Mouse (Mus musculus) heart, adult 2 months (tissue): ENCODE measurements at regions not wholly inside any gene's neighbourhood (a gene's known extent, or its start where the extent isn't known, plus 50 kb on each side); places are given as distances from the start of the nearest gene placed in this dataset.
"Not testable (repeated sequence)": the region's sequence is repeated elsewhere in the genome, so short reads cannot be mapped to it uniquely, and the experiment has no call there.

Experiments
- DNase-seq, 2 experiments: peaks; one replicate each; pipeline ENCODE4 v3.0.0; 2021
- H3K27ac ChIP-seq: fragments of 200-600 bp; 2 replicates; pipeline ENCODE4 v1.8.1; 2022
- H3K27me3 ChIP-seq: fragments of 200-500 bp; 2 replicates; pipeline ENCODE4 v1.6.1; 2012; ENCODE audit warnings: mild to moderate bottlenecking, low read length, inconsistent platforms, mixed read lengths; ENCODE audit not compliant: control insufficient read depth, insufficient read depth
- H3K36me3 ChIP-seq: fragments of 200-500 bp; 2 replicates; pipeline ENCODE4 v1.6.1; 2012; ENCODE audit warnings: low read length, inconsistent platforms; ENCODE audit not compliant: control insufficient read depth, insufficient read depth
- H3K4me1 ChIP-seq: fragments of 200-500 bp; 2 replicates; pipeline ENCODE4 v1.6.1; 2011; ENCODE audit warnings: low read length; ENCODE audit not compliant: control insufficient read depth, insufficient read depth
- H3K4me3 ChIP-seq: fragments of 200-600 bp; 2 replicates; pipeline ENCODE4 v1.8.1; 2022
- H3K79me2 ChIP-seq: fragments of 200-500 bp; replicated peaks from 2 replicates; pipeline ENCODE4 v1.6.1; 2012; ENCODE audit warnings: mild to moderate bottlenecking, inconsistent platforms, low read length, moderate library complexity, mixed read lengths; ENCODE audit not compliant: control insufficient read depth, insufficient read depth
- H3K9ac ChIP-seq: fragments of 200-500 bp; 2 replicates; pipeline ENCODE4 v1.6.1; 2012; ENCODE audit warnings: low read depth, mild to moderate bottlenecking, control low read depth, inconsistent platforms, low read length, mixed read lengths
- CTCF ChIP-seq: fragments of 200-600 bp; IDR thresholded peaks from 2 replicates; pipeline ENCODE4 v1.8.1; 2022; ENCODE audit warnings: antibody characterized with exemption, mild to moderate bottlenecking, moderate library complexity
- EP300 ChIP-seq: fragments of 200-500 bp; IDR thresholded peaks from 2 replicates; pipeline ENCODE4 v1.6.1; 2011; ENCODE audit warnings: low read depth, low read length, control low read depth; ENCODE audit not compliant: insufficient read depth
- POLR2A ChIP-seq: fragments of 200-500 bp; IDR thresholded peaks from 2 replicates; pipeline ENCODE4 v1.6.1; 2011; ENCODE audit warnings: mild to moderate bottlenecking, low read depth, low read length, control low read depth; ENCODE audit not compliant: insufficient read depth
- WGBS: fragments of 180-500 bp; shearing (Covaris S2); methylation state at CpG from one replicate; pipeline ENCODE4 v1.1.7; 2018; 5-methylcytosine and 5-hydroxymethylcytosine counted together
- intact Hi-C: fragments of 180-260 bp; cut with DNase I; formaldehyde crosslinking; loops from one replicate; pipeline ENCODE4 v1.15.1; 2025

GRCm38 (mm10) chr2:151200992-151201391 is 102.9 kb downstream of the Gm14147 start:
- H3K4me1 ChIP-seq, H3K4me3 ChIP-seq, H3K27me3 ChIP-seq, DNase-seq, H3K9ac ChIP-seq, H3K36me3 ChIP-seq, intact Hi-C loops, H3K27ac ChIP-seq, H3K79me2 ChIP-seq: not testable (repeated sequence)
- no CpG with 5 or more reads among the region's 3 CpGs for WGBS

GRCm38 (mm10) chr2:151215141-151215540 is 117.1 kb downstream of the Gm14147 start:
- H3K4me3 ChIP-seq, result no peak overlapping the region
- no peaks in the 10 kb centered on the region for H3K79me2 ChIP-seq
- H3K4me1 ChIP-seq, result no peaks in the 10 kb centered on the region
- whole genome bisulfite sequencing, result 72% methylated on average over 5 of the region's 5 CpGs
- TF ChIP-seq EP300 (no peak), POLR2A (no peak), CTCF (no peak)
- no peak overlapping the region for H3K27ac ChIP-seq
- no peak for DNase-seq
- intact Hi-C loops, result loop anchor here (10.0 kb wide), 1 partner anchor 160 kb away; no protein-coding TSS in a partner anchor
- no peaks in the 10 kb centered on the region for H3K27me3 ChIP-seq
- H3K9ac ChIP-seq, result no peak overlapping the region
- H3K36me3 ChIP-seq, result no peaks in the 10 kb centered on the region
